In the genomic region with DNA sequence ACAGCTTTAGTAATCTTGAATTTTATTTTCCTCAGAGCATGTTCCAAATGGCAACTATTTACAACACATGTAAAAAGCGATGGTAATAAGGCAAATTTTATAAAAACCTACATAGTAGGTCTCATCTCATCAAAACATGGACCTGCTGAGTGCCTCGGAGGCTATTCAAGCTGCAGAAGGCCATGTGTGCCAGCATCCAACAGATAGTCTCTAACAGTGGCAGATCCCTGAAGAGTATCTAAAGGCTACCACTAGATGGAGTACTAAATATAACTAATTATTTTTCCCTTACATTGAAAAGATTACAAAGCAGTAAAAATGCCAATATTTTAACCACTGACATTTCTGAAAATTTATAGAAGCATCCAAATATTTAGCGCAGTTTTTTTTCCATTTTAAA, we compare ENCODE assay signal across 9 mouse cellular contexts.
DNase-seq lines count a peak whose midpoint lies in the region; ATAC-seq and TF ChIP-seq lines count a peak whose summit lies in the region.
"Had no signal": no experiment of that assay in that cellular context is flagged by ENCODE, and none has a peak within 500 bp of the region (broad histone marks: within the 10 kb centered on the region; RNA-seq: fewer than 3 reads in every experiment).

No protein-coding gene starts in this region.

- H3K36me3 ChIP-seq in hindbrain, embryonic 16.5 days (ENCODE audit: control insufficient read depth, insufficient read depth, low read length): no peaks in the 10 kb centered on the region
- no peaks in the 10 kb centered on the region for H3K36me3 ChIP-seq in hindbrain, embryonic 10.5 days
- H3K36me3 ChIP-seq in hindbrain, postnatal 0 days (ENCODE audit: insufficient read depth, low read length): no peaks in the 10 kb centered on the region
- H3K36me3 ChIP-seq: limb, embryonic 12.5 days had no signal

- H3K4me2 ChIP-seq in hindbrain, embryonic 16.5 days (ENCODE audit: low read length): no peak overlapping the region
- H3K4me2 ChIP-seq in hindbrain, postnatal 0 days (ENCODE audit: low read depth, low read length): no peak overlapping the region
- H3K4me2 ChIP-seq: limb, embryonic 12.5 days had no signal

- TF ChIP-seq CTCF in hindbrain, postnatal 0 days (IDR thresholded peaks at IDR 0.05; ENCODE audit: low read depth): peak; percentile 67

- no peak overlapping the region for H3K27ac ChIP-seq in hindbrain, embryonic 16.5 days (ENCODE audit: low read depth, low read length)
- H3K27ac ChIP-seq in hindbrain, embryonic 10.5 days: no peak overlapping the region
- no peak overlapping the region for H3K27ac ChIP-seq in hindbrain, postnatal 0 days
- H3K27ac ChIP-seq: limb, embryonic 12.5 days had no signal

- 29% methylated on average over 3 of the region's 3 CpGs for WGBS in hindbrain, embryonic 16.5 days
- 37% methylated on average over 3 of the region's 3 CpGs for WGBS in hindbrain, embryonic 10.5 days
- 27% methylated on average over 3 of the region's 3 CpGs for WGBS in hindbrain, postnatal 0 days

- H3K4me1 ChIP-seq in hindbrain, embryonic 16.5 days (ENCODE audit: control insufficient read depth, insufficient read depth, low read depth, low read length): no peaks in the 10 kb centered on the region
- no peaks in the 10 kb centered on the region for H3K4me1 ChIP-seq in hindbrain, embryonic 10.5 days (replicated peaks)
- no peaks in the 10 kb centered on the region for H3K4me1 ChIP-seq in hindbrain, postnatal 0 days (ENCODE audit: insufficient read depth, low read length)

- H3K4me3 ChIP-seq in hindbrain, embryonic 16.5 days (ENCODE audit: low read length): no peak overlapping the region
- H3K4me3 ChIP-seq in hindbrain, embryonic 10.5 days: no peak overlapping the region
- no peak overlapping the region for H3K4me3 ChIP-seq in hindbrain, postnatal 0 days (ENCODE audit: low read length)
- H3K4me3 ChIP-seq: limb, embryonic 12.5 days had no signal

- ATAC-seq in hindbrain, embryonic 16.5 days: peak; percentile 72; the same call in 1 of the 2 replicates
- ATAC-seq in hindbrain, postnatal 0 days: peak; percentile 76; the same call in 1 of the 2 replicates

- no peaks in the 10 kb centered on the region for H3K27me3 ChIP-seq in hindbrain, embryonic 16.5 days (replicated peaks; ENCODE audit: control insufficient read depth, insufficient read depth, low read length)
- H3K27me3 ChIP-seq in hindbrain, embryonic 10.5 days (ENCODE audit: insufficient read depth, poor library complexity, severe bottlenecking): no peaks in the 10 kb centered on the region
- no peaks in the 10 kb centered on the region for H3K27me3 ChIP-seq in hindbrain, postnatal 0 days (ENCODE audit: insufficient read depth, low read length)
- H3K27me3 ChIP-seq: limb, embryonic 12.5 days had no signal

- no peaks in the 10 kb centered on the region for H3K9me3 ChIP-seq in hindbrain, embryonic 16.5 days (ENCODE audit: control insufficient read depth, low read length)
- no peaks in the 10 kb centered on the region for H3K9me3 ChIP-seq in hindbrain, embryonic 10.5 days
- H3K9me3 ChIP-seq in hindbrain, postnatal 0 days (ENCODE audit: low read length): no peaks in the 10 kb centered on the region
- H3K9me3 ChIP-seq: limb, embryonic 12.5 days had no signal

- no peak for DNase-seq in hindbrain, embryonic 10.5 days (ENCODE audit: low spot score)
- DNase-seq in right cerebral cortex, postnatal 10 days (ENCODE audit: low spot score in 2 of 2): peak; percentile 24 to 26
- no peak for DNase-seq in right cerebral cortex, adult 18-20 months
- peak; percentile 67 for DNase-seq in hindbrain, postnatal 0 days (ENCODE audit: low spot score)
- no peak for DNase-seq in ovary, adult 18-20 months (ENCODE audit: low spot score)
- DNase-seq in T-cell, adult 2 months (ENCODE audit: low spot score): no peak
- no peak for DNase-seq in adrenal gland, adult 18-20 months (ENCODE audit: low spot score in 2 of 2)

- H3K9ac ChIP-seq in hindbrain, embryonic 16.5 days (ENCODE audit: low read depth, low read length): no peak overlapping the region
- no peak overlapping the region for H3K9ac ChIP-seq in hindbrain, postnatal 0 days (replicated peaks; ENCODE audit: low read length)
- H3K9ac ChIP-seq: limb, embryonic 12.5 days had no signal

Comparison
In these comparisons a context has a peak if more than half of its experiments do, and no peak if none do; other contexts are left out.
1. DNase-seq: peak in right cerebral cortex, postnatal 10 days (2 of 2) and hindbrain, postnatal 0 days (single experiment); none in hindbrain, embryonic 10.5 days (single experiment), right cerebral cortex, adult 18-20 months (single experiment), ovary, adult 18-20 months (single experiment), T-cell, adult 2 months (single experiment) and adrenal gland, adult 18-20 months (0 of 2).